In genomic region chr7:45677627-45678295, GRCm38 (mm10) we compare ENCODE assay signal across 23 mouse cellular contexts. TPM values are rescaled to one million over a fixed set of nuclear protein-coding genes. Genes with fewer than 3 reads are reported as not detected.
"Had no signal": no experiment of that assay in that cellular context is flagged by ENCODE, and none has a peak within 500 bp of the region (broad histone marks: within the 10 kb centered on the region; RNA-seq: fewer than 3 reads in every experiment).

No protein-coding gene starts in this region.

- H3K27ac ChIP-seq: layer of hippocampus, adult 2 months; left cerebral cortex, adult 2 months; liver, embryonic 13.5 days; midbrain, embryonic 15.5 days; neural tube, embryonic 12.5 days; neural tube, embryonic 15.5 days had no signal

- H3K9ac ChIP-seq: liver, embryonic 13.5 days; midbrain, embryonic 15.5 days; neural tube, embryonic 12.5 days; neural tube, embryonic 15.5 days had no signal

- DNase-seq: kidney, adult 18-20 months; kidney, adult 9 months; kidney, postnatal 25 days; layer of hippocampus, adult 9-11 months; layer of hippocampus, postnatal 36 days; liver, embryonic 13.5 days; lung, adult 2 months; lung, postnatal 14 days; lung, postnatal 4 days; retina, postnatal 1 day; right cerebral cortex, postnatal 25 days; spleen, adult 18-20 months; thymus, adult 18-20 months; thymus, postnatal 36 days had no signal

- H3K9me3 ChIP-seq: liver, embryonic 13.5 days; midbrain, embryonic 15.5 days; neural tube, embryonic 12.5 days; neural tube, embryonic 15.5 days had no signal

- H3K36me3 ChIP-seq: liver, embryonic 13.5 days; midbrain, embryonic 15.5 days; neural tube, embryonic 12.5 days; neural tube, embryonic 15.5 days had no signal

- H3K27me3 ChIP-seq: midbrain, embryonic 15.5 days; neural tube, embryonic 12.5 days; neural tube, embryonic 15.5 days had no signal

- H3K4me3 ChIP-seq: layer of hippocampus, adult 2 months; left cerebral cortex, adult 2 months; liver, embryonic 13.5 days; midbrain, embryonic 15.5 days; neural tube, embryonic 12.5 days; neural tube, embryonic 15.5 days had no signal

- H3K4me2 ChIP-seq: liver, embryonic 13.5 days; midbrain, embryonic 11.5 days; midbrain, embryonic 15.5 days; neural tube, embryonic 12.5 days; neural tube, embryonic 15.5 days had no signal

- ATAC-seq: midbrain, embryonic 15.5 days had no signal

RNA-seq across cellular contexts. Expression of gene Ntn5, which starts 6.1 kb away (rescaled TPM):
- total RNA-seq: liver, adult 2 months; megakaryocyte progenitor cell, adult 5-6 weeks had no signal
- polyA plus RNA-seq: liver, adult 2 months; liver, embryonic 13.5 days; liver, embryonic 16.5 days; midbrain, embryonic 11.5 days had no signal

RNA-seq across cellular contexts. Expression of gene Fut2, which starts 11.6 kb away (rescaled TPM):
- total RNA-seq: megakaryocyte progenitor cell, adult 5-6 weeks had no signal
- polyA plus RNA-seq: midbrain, embryonic 11.5 days had no signal

RNA-seq across cellular contexts. Expression of gene Sec1, which starts 16.4 kb away (rescaled TPM):
- total RNA-seq: liver, adult 2 months; megakaryocyte progenitor cell, adult 5-6 weeks had no signal
- polyA plus RNA-seq: liver, adult 2 months; liver, embryonic 13.5 days had no signal

RNA-seq across cellular contexts. Expression of gene Car11, which starts 21.9 kb away (rescaled TPM):
- total RNA-seq: megakaryocyte progenitor cell, adult 5-6 weeks had no signal
